Mouse (Mus musculus) liver, postnatal 0 days (tissue): ENCODE results near the gene Prkca.

ENCODE experiments used
- CTCF ChIP-seq: sonication (generic); IDR thresholded peaks from 2 replicates; pipeline ENCODE4 v1.5.1; 2016; ENCODE audit warnings: antibody characterized with exemption, low read depth
- EP300 ChIP-seq: IDR thresholded peaks from 2 replicates; pipeline ENCODE4 v1.6.1; 2016; ENCODE audit warnings: antibody characterized with exemption, low read depth, mild to moderate bottlenecking

GRCm38 (mm10) chr11:108311912-108312311 is 31.8 kb downstream of the Prkca start:
- TF ChIP-seq EP300 (no peak), CTCF (no peak)
